Mouse (Mus musculus) gastrocnemius, adult 2 months (tissue): ENCODE data around the gene Mbtps2. TPM values are rescaled to one million over a fixed set of nuclear protein-coding genes. Genes with fewer than 3 reads are reported as not detected.
A peak's percentile ranks its signal among the peaks of the same experiment; 100 is the strongest.

Experiments used
- DNase-seq: peaks from one replicate; pipeline ENCODE4 v3.0.0; 2022
- H3K27ac ChIP-seq: fragments of 200-600 bp; 2 replicates; pipeline ENCODE4 v1.8.1; 2022; ENCODE audit warnings: mild to moderate bottlenecking
- H3K4me3 ChIP-seq: fragments of 200-600 bp; 2 replicates; pipeline ENCODE4 v1.8.1; 2022; ENCODE audit warnings: mild to moderate bottlenecking, moderate library complexity
- CTCF ChIP-seq: fragments of 200-600 bp; IDR thresholded peaks from 2 replicates; pipeline ENCODE4 v1.8.1; 2022; ENCODE audit warnings: antibody characterized with exemption, mild to moderate bottlenecking, moderate library complexity
- intact Hi-C: fragments of 180-260 bp; cut with DNase I; formaldehyde crosslinking; loops from one replicate; pipeline ENCODE4 v1.15.1; 2025
- total RNA-seq, 2 experiments: library from RNA; stranded (reverse); gene quantifications; 2 replicates each; pipeline ENCODE4 v1.2.3; 2021

Gene Mbtps2
- total RNA-seq, 2 experiments from 2014 or later: 14.0 to 15.5 TPM

GRCm38 (mm10) chrX:157595927-157596326, 2.6 kb downstream of the Mbtps2 start:
- no peak for TF ChIP-seq CTCF
- H3K4me3 ChIP-seq: no peak overlapping the region
- H3K27ac ChIP-seq: no peak overlapping the region
- no peak for DNase-seq
- intact Hi-C loops: loop anchor here (5.0 kb wide), 1 partner anchor 109 kb away; no protein-coding TSS in a partner anchor

- TF ChIP-seq CTCF: no peak
- no peak for DNase-seq
- no peak overlapping the region for H3K4me3 ChIP-seq
- intact Hi-C loops: loop anchor here (5.0 kb wide), 1 partner anchor 107 kb away; no protein-coding TSS in a partner anchor
- H3K27ac ChIP-seq: no peak overlapping the region
Measured at GRCm38 (mm10) chrX:157594606-157595005, 3.9 kb downstream of the Mbtps2 start.

- intact Hi-C loops: no loop called here
- no peak overlapping the region for H3K4me3 ChIP-seq
- no peak for DNase-seq
- H3K27ac ChIP-seq: no peak overlapping the region
- TF ChIP-seq CTCF: no peak
Measured at GRCm38 (mm10) chrX:157587001-157587400, 11.5 kb downstream of the Mbtps2 start.

GRCm38 (mm10) chrX:157586397-157586796, 12.1 kb downstream of the Mbtps2 start:
- Histone ChIP-seq H3K4me3 (no peak overlapping the region), H3K27ac (no peak overlapping the region)
- intact Hi-C loops: no loop called here
- no peak for TF ChIP-seq CTCF
- no peak for DNase-seq

- intact Hi-C loops: no loop called here
- no peak for TF ChIP-seq CTCF
- no peak for DNase-seq
- no peak overlapping the region for H3K27ac ChIP-seq
- H3K4me3 ChIP-seq: no peak overlapping the region
Measured at GRCm38 (mm10) chrX:157579108-157579614, 19.4 kb downstream of the Mbtps2 start.

- no peak overlapping the region for H3K4me3 ChIP-seq
- intact Hi-C loops: no loop called here
- no peak for DNase-seq
- H3K27ac ChIP-seq: no peak overlapping the region
- TF ChIP-seq CTCF: no peak
Measured at GRCm38 (mm10) chrX:157574683-157575082, 23.8 kb downstream of the Mbtps2 start.

- no peak for TF ChIP-seq CTCF
- intact Hi-C loops: no loop called here
- no peak within 1 kb of the TSS for H3K27ac ChIP-seq
- no peak within 1 kb of the TSS for H3K4me3 ChIP-seq
- DNase-seq: no peak
Measured at GRCm38 (mm10) chrX:157568840-157569239, 29.7 kb downstream of the Mbtps2 start, which contains the start of gene Yy2. Gene Yy2, minus strand, starts transcription at chrX:157568985.

- Histone ChIP-seq H3K27ac (no peak overlapping the region), H3K4me3 (no peak overlapping the region)
- no peak for DNase-seq
- TF ChIP-seq CTCF: peak; percentile 40
- intact Hi-C loops: loop anchor here (5.0 kb wide), 1 partner anchor 79 kb away; no protein-coding TSS in a partner anchor
Measured at GRCm38 (mm10) chrX:157563794-157564193, 34.7 kb downstream of the Mbtps2 start.

- H3K27ac ChIP-seq: no peak overlapping the region
- H3K4me3 ChIP-seq: no peak overlapping the region
- no peak for DNase-seq
- intact Hi-C loops: no loop called here
- no peak for TF ChIP-seq CTCF
Measured at GRCm38 (mm10) chrX:157547082-157547481, 51.4 kb downstream of the Mbtps2 start.

GRCm38 (mm10) chrX:157506400-157506799, 92.1 kb downstream of the Mbtps2 start:
- no peak overlapping the region for H3K4me3 ChIP-seq
- intact Hi-C loops: no loop called here
- TF ChIP-seq CTCF: no peak
- DNase-seq: no peak
- no peak overlapping the region for H3K27ac ChIP-seq

GRCm38 (mm10) chrX:157504506-157504905, 94.0 kb downstream of the Mbtps2 start:
- peak; percentile 44 for DNase-seq
- no peak for TF ChIP-seq CTCF
- intact Hi-C loops: no loop called here
- Histone ChIP-seq H3K4me3 (no peak overlapping the region), H3K27ac (peak overlapping the region; percentile 62)

- no peak for TF ChIP-seq CTCF
- no peak overlapping the region for H3K27ac ChIP-seq
- H3K4me3 ChIP-seq: no peak overlapping the region
- intact Hi-C loops: no loop called here
- DNase-seq: no peak
Measured at GRCm38 (mm10) chrX:157501871-157502270, 96.6 kb downstream of the Mbtps2 start.

GRCm38 (mm10) chrX:157500004-157500403, 98.5 kb downstream of the Mbtps2 start:
- no peak overlapping the region for H3K4me3 ChIP-seq
- intact Hi-C loops: no loop called here
- H3K27ac ChIP-seq: no peak overlapping the region
- no peak for TF ChIP-seq CTCF
- DNase-seq: no peak

- no peak for DNase-seq
- H3K27ac ChIP-seq: no peak overlapping the region
- no peak for TF ChIP-seq CTCF
- intact Hi-C loops: no loop called here
- H3K4me3 ChIP-seq: no peak overlapping the region
Measured at GRCm38 (mm10) chrX:157493159-157493558, 105.4 kb downstream of the Mbtps2 start.
